Mouse (Mus musculus): ENCODE results near the gene Cox8b. TPM values are rescaled to one million over a fixed set of nuclear protein-coding genes. Genes with fewer than 3 reads are reported as not detected.

The Cox8b gene
- polyA plus RNA-seq, 1 experiment from 2014 or later: not detected

DNA sequence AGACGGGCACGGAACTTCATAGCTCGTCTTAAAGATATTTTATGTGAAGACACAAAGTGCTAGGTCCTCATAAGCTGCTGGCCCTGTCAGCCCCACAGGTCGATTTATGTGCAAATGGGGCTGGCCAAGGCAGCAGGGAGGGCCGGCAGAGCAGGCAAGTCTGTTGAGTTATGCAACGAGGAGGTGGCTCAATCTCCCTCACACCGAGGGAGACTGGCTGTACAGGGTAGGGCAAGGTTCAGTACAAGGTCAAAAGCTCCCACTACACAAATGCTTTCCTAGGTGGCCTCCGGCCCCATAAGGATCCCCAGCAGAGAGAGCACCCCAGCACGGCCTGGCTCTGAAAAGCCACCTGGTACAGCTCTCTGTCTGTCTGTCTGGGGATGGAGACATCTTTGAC is 46.9 kb downstream of the Cox8b start:
- ATAC-seq (ENCODE audit: low read depth): no peak
- Histone ChIP-seq H3K4me3 (ENCODE audit: low read depth, low read length) (no peak overlapping the region), H3K4me1 (ENCODE audit: control insufficient read depth, insufficient read depth, low read length) (peaks cover 15% of the 10 kb centered on the region), H3K4me2 (ENCODE audit: low read depth, low read length) (no peak overlapping the region), H3K36me3 (ENCODE audit: control insufficient read depth, insufficient read depth, low read length) (peaks cover 26% of the 10 kb centered on the region), H3K9ac (replicated peaks; ENCODE audit: low read depth, low read length) (no peak overlapping the region), H3K27ac (ENCODE audit: low read depth, low read length) (no peak overlapping the region), H3K9me3 (ENCODE audit: control insufficient read depth, low read length) (no peaks in the 10 kb centered on the region), H3K27me3 (ENCODE audit: control insufficient read depth, insufficient read depth, low read length) (no peaks in the 10 kb centered on the region)
- 83% methylated on average over 9 of the region's 9 CpGs for WGBS

DNA sequence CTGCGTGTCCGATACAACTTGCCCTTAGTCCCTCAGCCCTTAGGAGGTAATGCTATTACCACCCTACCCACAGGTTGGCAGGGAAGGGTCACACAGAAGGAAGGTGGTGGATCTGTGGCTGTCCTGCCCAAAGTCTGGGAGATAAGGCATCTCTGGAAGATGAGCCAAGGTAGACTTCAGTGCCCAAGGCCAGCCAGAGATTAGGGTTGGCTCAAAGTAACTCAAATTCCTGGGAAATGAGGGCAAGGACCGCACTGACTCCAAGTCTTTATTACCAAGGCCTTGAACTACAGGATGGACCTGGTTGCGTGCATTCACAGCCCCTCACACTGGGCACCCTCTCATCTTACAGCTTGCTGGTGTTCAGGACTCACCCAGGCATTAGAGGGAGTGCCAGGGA is 48.3 kb downstream of the Cox8b start:
- Histone ChIP-seq H3K9ac (replicated peaks; ENCODE audit: low read depth, low read length) (no peak overlapping the region), H3K4me1 (ENCODE audit: control insufficient read depth, insufficient read depth, low read length) (peaks cover 9% of the 10 kb centered on the region), H3K9me3 (ENCODE audit: control insufficient read depth, low read length) (no peaks in the 10 kb centered on the region), H3K4me2 (ENCODE audit: low read depth, low read length) (no peak overlapping the region), H3K4me3 (ENCODE audit: low read depth, low read length) (no peak overlapping the region), H3K27me3 (ENCODE audit: control insufficient read depth, insufficient read depth, low read length) (no peaks in the 10 kb centered on the region), H3K36me3 (ENCODE audit: control insufficient read depth, insufficient read depth, low read length) (peaks cover 26% of the 10 kb centered on the region), H3K27ac (ENCODE audit: low read depth, low read length) (no peak overlapping the region)
- no peak for ATAC-seq (ENCODE audit: low read depth)
- 96% methylated on average over 4 of the region's 4 CpGs for WGBS

Other genes starting within 250 kb of the Cox8b start
- 0.03 TPM in 1 of 2 replicates, not detected in the other for gene Olfr539, start 240.5 kb downstream of the Cox8b start, polyA plus RNA-seq (2014; fragmentation: Nextera tagmentation; extraction: Ambion mirVana)
- not detected in 2 replicates for gene Olfr45, start 218.5 kb downstream of the Cox8b start, polyA plus RNA-seq (2014; fragmentation: Nextera tagmentation; extraction: Ambion mirVana)
- not detected in 2 replicates for gene Olfr541, start 203.2 kb downstream of the Cox8b start, polyA plus RNA-seq (2014; fragmentation: Nextera tagmentation; extraction: Ambion mirVana)
- not detected in 2 replicates for gene Cyp2e1, start 136.7 kb downstream of the Cox8b start, polyA plus RNA-seq (2014; fragmentation: Nextera tagmentation; extraction: Ambion mirVana)
- 0.97 TPM in 1 of 2 replicates, not detected in the other for gene Syce1, start 112.6 kb downstream of the Cox8b start, polyA plus RNA-seq (2014; fragmentation: Nextera tagmentation; extraction: Ambion mirVana)
- 36.7 and 37.5 TPM in 2 replicates for gene Zfp941, start 78.3 kb downstream of the Cox8b start, polyA plus RNA-seq (2014; fragmentation: Nextera tagmentation; extraction: Ambion mirVana)
- gene Urah, start 65.4 kb downstream of the Cox8b start, polyA plus RNA-seq (2014; fragmentation: Nextera tagmentation; extraction: Ambion mirVana): 0.31 TPM in 1 of 2 replicates, not detected in the other
- not detected in 2 replicates for gene Scgb1c1, start 54.9 kb downstream of the Cox8b start, polyA plus RNA-seq (2014; fragmentation: Nextera tagmentation; extraction: Ambion mirVana)
- 0.22 and 0.37 TPM in 2 replicates for gene Odf3, start 52.6 kb downstream of the Cox8b start, polyA plus RNA-seq (2014; fragmentation: Nextera tagmentation; extraction: Ambion mirVana)
- 0.56 TPM in 1 of 2 replicates, not detected in the other for gene Gm45785, start 44.1 kb downstream of the Cox8b start, polyA plus RNA-seq (2014; fragmentation: Nextera tagmentation; extraction: Ambion mirVana)
- gene Ric8a, start 43.5 kb downstream of the Cox8b start, polyA plus RNA-seq (2014; fragmentation: Nextera tagmentation; extraction: Ambion mirVana): 89.4 and 101 TPM in 2 replicates
- 55.8 and 60.1 TPM in 2 replicates for gene Bet1l, start 42.9 kb downstream of the Cox8b start, polyA plus RNA-seq (2014; fragmentation: Nextera tagmentation; extraction: Ambion mirVana)
- 144 and 155 TPM in 2 replicates for gene Psmd13, start 18.5 kb downstream of the Cox8b start, polyA plus RNA-seq (2014; fragmentation: Nextera tagmentation; extraction: Ambion mirVana)
- gene Sirt3, start 18.1 kb downstream of the Cox8b start, polyA plus RNA-seq (2014; fragmentation: Nextera tagmentation; extraction: Ambion mirVana): 46.8 and 61.6 TPM in 2 replicates
- gene Nlrp6, start 20.5 kb upstream of the Cox8b start, polyA plus RNA-seq (2014; fragmentation: Nextera tagmentation; extraction: Ambion mirVana): 0.27 and 0.64 TPM in 2 replicates
- 4.6 and 8.7 TPM in 2 replicates for gene Pgghg, start 40.9 kb upstream of the Cox8b start, polyA plus RNA-seq (2014; fragmentation: Nextera tagmentation; extraction: Ambion mirVana)
- 0.28 and 0.62 TPM in 2 replicates for gene Ifitm5, start 49.8 kb upstream of the Cox8b start, polyA plus RNA-seq (2014; fragmentation: Nextera tagmentation; extraction: Ambion mirVana)
- gene Gm45717, start 55.5 kb upstream of the Cox8b start, polyA plus RNA-seq (2014; fragmentation: Nextera tagmentation; extraction: Ambion mirVana): not detected in 2 replicates
- gene Ifitm2, start 55.5 kb upstream of the Cox8b start, polyA plus RNA-seq (2014; fragmentation: Nextera tagmentation; extraction: Ambion mirVana): 103 and 195 TPM in 2 replicates
- gene Ifitm1, start 66.8 kb upstream of the Cox8b start, polyA plus RNA-seq (2014; fragmentation: Nextera tagmentation; extraction: Ambion mirVana): 3.5 and 23.6 TPM in 2 replicates
- gene Ifitm3, start 110.3 kb upstream of the Cox8b start, polyA plus RNA-seq (2014; fragmentation: Nextera tagmentation; extraction: Ambion mirVana): 19.3 and 34.1 TPM in 2 replicates
- gene Ifitm6, start 117.5 kb upstream of the Cox8b start, polyA plus RNA-seq (2014; fragmentation: Nextera tagmentation; extraction: Ambion mirVana): 0.58 and 0.88 TPM in 2 replicates
- not detected in 2 replicates for gene Gm17387, start 128.7 kb upstream of the Cox8b start, polyA plus RNA-seq (2014; fragmentation: Nextera tagmentation; extraction: Ambion mirVana)
- 34.8 and 36.6 TPM in 2 replicates for gene B4galnt4, start 160.7 kb upstream of the Cox8b start, polyA plus RNA-seq (2014; fragmentation: Nextera tagmentation; extraction: Ambion mirVana)
- not detected in 2 replicates for gene Pkp3, start 177.8 kb upstream of the Cox8b start, polyA plus RNA-seq (2014; fragmentation: Nextera tagmentation; extraction: Ambion mirVana)
- gene Sigirr, start 200.1 kb upstream of the Cox8b start, polyA plus RNA-seq (2014; fragmentation: Nextera tagmentation; extraction: Ambion mirVana): 1.2 and 2.2 TPM in 2 replicates
- gene Ano9, start 217.4 kb upstream of the Cox8b start, polyA plus RNA-seq (2014; fragmentation: Nextera tagmentation; extraction: Ambion mirVana): 0.14 and 0.63 TPM in 2 replicates
- 71.7 and 80.8 TPM in 2 replicates for gene Ptdss2, start 221.9 kb upstream of the Cox8b start, polyA plus RNA-seq (2014; fragmentation: Nextera tagmentation; extraction: Ambion mirVana)